ENCODE assay signal across 16 mouse cellular contexts in the genomic region with DNA sequence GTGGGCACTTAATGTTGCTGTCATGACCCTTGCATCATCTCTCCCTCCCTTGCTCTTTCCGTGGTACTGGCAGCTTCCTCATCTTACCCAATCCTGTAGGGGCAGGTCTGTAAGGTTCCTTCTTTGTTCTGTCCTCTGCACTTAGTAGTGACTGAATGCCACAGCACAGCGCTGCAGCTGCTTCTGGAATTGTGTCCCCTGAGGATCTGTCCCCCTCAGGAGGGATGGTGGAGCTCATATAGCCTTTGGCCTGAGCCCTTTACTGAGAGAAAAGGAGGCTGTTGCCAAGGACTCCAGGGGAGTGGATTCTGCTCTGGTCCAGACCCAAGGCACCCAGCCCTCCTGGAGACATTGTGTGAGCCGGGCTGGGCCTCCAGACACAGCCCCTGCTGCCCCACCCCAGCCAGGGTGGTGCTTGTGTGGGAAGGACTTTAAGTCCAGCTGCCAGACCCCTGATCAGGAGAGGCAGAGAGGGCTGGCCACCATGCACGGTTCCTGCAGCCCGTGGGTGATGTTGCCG. TPM values are rescaled to one million over a fixed set of nuclear protein-coding genes. Genes with fewer than 3 reads are reported as not detected.
DNase-seq lines count a peak whose midpoint lies in the region; ATAC-seq lines count a peak whose summit lies in the region.
"Had no signal": no experiment of that assay in that cellular context is flagged by ENCODE, and none has a peak within 500 bp of the region (broad histone marks: within the 10 kb centered on the region; RNA-seq: fewer than 3 reads in every experiment).

No protein-coding gene starts in this region.

- H3K27ac ChIP-seq in liver, embryonic 16.5 days (ENCODE audit: low read length), result peak overlapping the region; percentile 46; the same call in 1 of the 2 replicates
- H3K27ac ChIP-seq: hindbrain, embryonic 13.5 days; kidney, embryonic 15.5 days had no signal

- intact Hi-C loops in gastrocnemius, postnatal 14 days (cut with DNase I; ENCODE audit: low total_unique reads), result no loop called here

- H3K4me3 ChIP-seq in liver, embryonic 16.5 days (ENCODE audit: low read depth, low read length), result peak overlapping the region; percentile 23
- H3K4me3 ChIP-seq: hindbrain, embryonic 13.5 days; kidney, embryonic 15.5 days had no signal

- peak; percentile 36 for DNase-seq in gastrocnemius, adult 18-20 months (ENCODE audit: low spot score)
- no peak for DNase-seq in gastrocnemius, postnatal 14 days
- no peak for DNase-seq in liver
- peak; percentile 41 to 42 for DNase-seq in monocyte, adult 2 months (ENCODE audit: low read depth in 1 of 2, low spot score in 2 of 2)
- no peak for DNase-seq in left cerebral cortex, adult 11 months (ENCODE audit: low spot score)
- DNase-seq in layer of hippocampus, adult 8-10 months (ENCODE audit: low spot score in 2 of 2), result no peak
- DNase-seq: adrenal gland, postnatal 14 days; cerebellum, adult 11 months; layer of hippocampus, adult 9-11 months; left cerebral cortex, postnatal 4 days; lung, postnatal 4 days; thymus, adult 2 months had no signal

- peaks cover 4% of the 10 kb centered on the region; the same call in 1 of the 2 replicates for H3K4me1 ChIP-seq in liver, embryonic 16.5 days (ENCODE audit: control insufficient read depth, low read depth, low read length)

- WGBS in liver, embryonic 16.5 days (ENCODE audit: insufficient replicate concordance), result 18% methylated on average over 5 of the region's 6 CpGs

- no peaks in the 10 kb centered on the region for H3K9me3 ChIP-seq in liver, embryonic 16.5 days (replicated peaks; ENCODE audit: control insufficient read depth, low read length)
- H3K9me3 ChIP-seq: hindbrain, embryonic 13.5 days; kidney, embryonic 15.5 days had no signal

- ATAC-seq in liver, embryonic 16.5 days (ENCODE audit: low read depth), result no peak
- ATAC-seq in erythroblast, adult 5-6 weeks (replicated peaks; ENCODE audit: low FRiP score, poor library complexity, severe bottlenecking), result 0 out of 2 replicates have a peak, but pooled peaks have one; percentile 12

- H3K4me2 ChIP-seq in liver, embryonic 16.5 days (ENCODE audit: low read depth, low read length), result no peak overlapping the region; the same call in 1 of the 2 replicates
- H3K4me2 ChIP-seq: hindbrain, embryonic 13.5 days; kidney, embryonic 15.5 days had no signal

- H3K27me3 ChIP-seq in liver, embryonic 16.5 days (ENCODE audit: control insufficient read depth, insufficient read depth, low read depth, low read length), result peaks cover 11% of the 10 kb centered on the region

- peak overlapping the region; percentile 1; the same call in 1 of the 2 replicates for H3K9ac ChIP-seq in liver, embryonic 16.5 days (ENCODE audit: low read depth, low read length)
- H3K9ac ChIP-seq: hindbrain, embryonic 13.5 days; kidney, embryonic 15.5 days had no signal

- H3K36me3 ChIP-seq in liver, embryonic 16.5 days (ENCODE audit: control insufficient read depth, insufficient read depth), result no peaks in the 10 kb centered on the region
- H3K36me3 ChIP-seq: hindbrain, embryonic 13.5 days; kidney, embryonic 15.5 days had no signal

RNA-seq across cellular contexts. Expression of a gene that starts 1.3 kb away (rescaled TPM):
- 10 to 100 TPM; 16.2 to 23.7 TPM for total RNA-seq in gastrocnemius, adult 18-20 months (2021)
- 10 to 100 TPM; 25.4 to 37.9 TPM for total RNA-seq in gastrocnemius, postnatal 14 days (2021)
- 2.0 and 2.6 TPM in 2 replicates for polyA plus RNA-seq in liver, embryonic 16.5 days (2015; fragmentation: Nextera tagmentation; extraction: Ambion mirVana)
- 4.0 and 5.6 TPM in 2 replicates for total RNA-seq in erythroblast, adult 5-6 weeks (2015; ENCODE audit: low replicate concordance)
- total RNA-seq in erythroblast, adult 5-6 weeks (2017; ENCODE audit: low replicate concordance), result 5.4 and 9.5 TPM in 2 replicates
- total RNA-seq in layer of hippocampus, adult 8-10 months (2022), result 1 to 10 TPM in 2 of 4 experiments, under 1 TPM in 2; 0.83 to 1.3 (median 1.1) TPM

RNA-seq across cellular contexts. Expression of a gene that starts 28.9 kb away (rescaled TPM):
- total RNA-seq in gastrocnemius, adult 18-20 months (2021), result 10 to 100 TPM; 80.1 to 88.4 TPM
- total RNA-seq in gastrocnemius, postnatal 14 days (2021), result 100 to 1,000 TPM; 141 to 160 TPM
- polyA plus RNA-seq in liver, embryonic 16.5 days (2015; fragmentation: Nextera tagmentation; extraction: Ambion mirVana), result 33.3 and 48.5 TPM in 2 replicates
- total RNA-seq in erythroblast, adult 5-6 weeks (2015; ENCODE audit: low replicate concordance), result 19.2 and 28.0 TPM in 2 replicates
- total RNA-seq in erythroblast, adult 5-6 weeks (2017; ENCODE audit: low replicate concordance), result 19.1 and 31.1 TPM in 2 replicates
- 100 to 1,000 TPM; 562 to 622 (median 577) TPM for total RNA-seq in layer of hippocampus, adult 8-10 months (2022)

RNA-seq across cellular contexts. Expression of a gene that starts 41.9 kb away (rescaled TPM):
- 1 to 10 TPM in 1 of 2 experiments, under 1 TPM in 1; 0.68 to 1.6 TPM for total RNA-seq in gastrocnemius, adult 18-20 months (2021)
- total RNA-seq in gastrocnemius, postnatal 14 days (2021), result 1 to 10 TPM; 1.6 to 1.8 TPM
- 7.7 and 8.1 TPM in 2 replicates for polyA plus RNA-seq in liver, embryonic 16.5 days (2015; fragmentation: Nextera tagmentation; extraction: Ambion mirVana)
- total RNA-seq in erythroblast, adult 5-6 weeks (2015; ENCODE audit: low replicate concordance), result 3.3 TPM in 2 replicates
- 2.5 and 4.3 TPM in 2 replicates for total RNA-seq in erythroblast, adult 5-6 weeks (2017; ENCODE audit: low replicate concordance)
- 10 to 100 TPM in 2 of 4 experiments, 1 to 10 TPM in 2; 5.5 to 13.8 (median 10.3) TPM for total RNA-seq in layer of hippocampus, adult 8-10 months (2022)

RNA-seq across cellular contexts. Expression of a gene that starts 50.2 kb away (rescaled TPM):
- total RNA-seq in gastrocnemius, adult 18-20 months (2021), result 100 to 1,000 TPM; 119 to 125 TPM
- total RNA-seq in gastrocnemius, postnatal 14 days (2021), result 100 to 1,000 TPM; 115 TPM
- 82.1 and 90.5 TPM in 2 replicates for polyA plus RNA-seq in liver, embryonic 16.5 days (2015; fragmentation: Nextera tagmentation; extraction: Ambion mirVana)
- total RNA-seq in erythroblast, adult 5-6 weeks (2015; ENCODE audit: low replicate concordance), result 19.4 and 31.1 TPM in 2 replicates
- total RNA-seq in erythroblast, adult 5-6 weeks (2017; ENCODE audit: low replicate concordance), result 38.9 and 41.0 TPM in 2 replicates
- 100 to 1,000 TPM in 1 of 4 experiments, 10 to 100 TPM in 3; 85.3 to 108 (median 90.5) TPM for total RNA-seq in layer of hippocampus, adult 8-10 months (2022)

RNA-seq across cellular contexts. Expression of a gene that starts 54.8 kb away (rescaled TPM):
- total RNA-seq in gastrocnemius, adult 18-20 months (2021), result 1 to 10 TPM; 5.5 to 6.1 TPM
- total RNA-seq in gastrocnemius, postnatal 14 days (2021), result 1 to 10 TPM; 8.4 to 9.7 TPM
- 70.1 and 76.8 TPM in 2 replicates for polyA plus RNA-seq in liver, embryonic 16.5 days (2015; fragmentation: Nextera tagmentation; extraction: Ambion mirVana)
- 13.4 and 20.2 TPM in 2 replicates for total RNA-seq in erythroblast, adult 5-6 weeks (2015; ENCODE audit: low replicate concordance)
- total RNA-seq in erythroblast, adult 5-6 weeks (2017; ENCODE audit: low replicate concordance), result 17.4 and 31.6 TPM in 2 replicates
- 10 to 100 TPM; 16.1 to 18.5 (median 16.4) TPM for total RNA-seq in layer of hippocampus, adult 8-10 months (2022)

Comparison
In these comparisons a context has a peak if more than half of its experiments do, and no peak if none do; other contexts are left out.
1. DNase-seq: peak in gastrocnemius, adult 18-20 months (single experiment) and monocyte, adult 2 months (2 of 2); none in gastrocnemius, postnatal 14 days (single experiment), liver (single experiment), left cerebral cortex, adult 11 months (single experiment) and layer of hippocampus, adult 8-10 months (0 of 2).